Mouse (Mus musculus) hindbrain, embryonic 13.5 days (tissue): ENCODE measurements around the gene Capn8. TPM values are rescaled to one million over a fixed set of nuclear protein-coding genes. Genes with fewer than 3 reads are reported as not detected.
A peak's percentile ranks its signal among the peaks of the same experiment; 100 is the strongest.

Experiments
- ATAC-seq: fragments of 200-750 bp; cut with Nextera tagmentation; 2 replicates; pipeline ENCODE4 v1.8.0; 2017; ENCODE audit warnings: moderate TSS enrichment; ENCODE audit not compliant: low FRiP score
- H3K27ac ChIP-seq: fragments of 300-500 bp; sonication (generic); 2 replicates; pipeline ENCODE4 v1.5.1; 2015; ENCODE audit warnings: inconsistent platforms, mild to moderate bottlenecking, moderate library complexity
- H3K27me3 ChIP-seq: fragments of 300-500 bp; sonication (generic); 2 replicates; pipeline ENCODE4 v1.6.1; 2015; ENCODE audit warnings: mild to moderate bottlenecking, inconsistent platforms
- H3K36me3 ChIP-seq: fragments of 300-500 bp; sonication (generic); 2 replicates; pipeline ENCODE4 v1.6.1; 2015; ENCODE audit warnings: mild to moderate bottlenecking, inconsistent platforms
- H3K4me1 ChIP-seq: fragments of 300-500 bp; sonication (generic); replicated peaks from 2 replicates; pipeline ENCODE4 v1.6.1; 2015; ENCODE audit warnings: inconsistent platforms
- H3K4me2 ChIP-seq: fragments of 300-500 bp; sonication (generic); 2 replicates; pipeline ENCODE4 v1.6.1; 2015; ENCODE audit warnings: inconsistent platforms, mild to moderate bottlenecking, moderate library complexity
- H3K4me3 ChIP-seq: fragments of 300-500 bp; sonication (generic); 2 replicates; pipeline ENCODE4 v1.5.1; 2015; ENCODE audit warnings: mild to moderate bottlenecking, inconsistent platforms
- H3K9ac ChIP-seq: fragments of 300-500 bp; sonication (generic); 2 replicates; pipeline ENCODE4 v1.6.1; 2015; ENCODE audit warnings: mild to moderate bottlenecking, inconsistent platforms
- H3K9me3 ChIP-seq: fragments of 300-500 bp; sonication (generic); 2 replicates; pipeline ENCODE4 v1.6.1; 2016; ENCODE audit warnings: inconsistent platforms
- WGBS: fragments of 180-500 bp; shearing (Covaris S2); methylation state at CpG from one replicate; pipeline ENCODE4 v1.1.7; 2015; 5-methylcytosine and 5-hydroxymethylcytosine counted together
- polyA plus RNA-seq: library from polyadenylated mRNA; unstranded; fragments of >200 nt; fragmentation: Nextera tagmentation; extraction: Ambion mirVana; gene quantifications from 2 replicates; pipeline ENCODE4 v1.2.1, GENCODE M21; 2015

The Capn8 gene
- polyA plus RNA-seq, 1 experiment from 2014 or later: 0.10 TPM

DNA sequence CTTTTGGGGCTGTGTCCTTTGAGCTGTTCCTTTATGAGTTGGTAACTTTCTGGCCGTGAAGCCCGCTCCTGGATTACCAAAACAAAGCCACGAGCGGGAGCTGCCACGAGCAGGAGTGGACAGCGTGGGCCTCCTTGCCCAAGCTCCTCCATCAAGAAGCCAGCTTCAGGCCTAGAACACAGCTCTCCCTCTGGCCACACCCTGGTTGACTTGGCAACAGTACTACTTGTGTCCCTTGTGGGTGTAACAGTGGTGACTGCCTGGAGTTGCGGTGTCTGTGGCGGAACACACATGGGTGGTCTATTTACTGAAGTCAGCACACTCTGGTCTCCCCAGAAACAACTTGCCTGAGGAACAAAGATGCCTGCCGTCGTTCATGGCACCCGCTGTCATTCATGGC lies 104.9 kb downstream of the Capn8 start:
- Histone ChIP-seq H3K4me1 (peaks cover 50% of the 10 kb centered on the region), H3K27ac (no peak overlapping the region), H3K36me3 (no peaks in the 10 kb centered on the region), H3K4me2 (no peak overlapping the region), H3K9ac (no peak overlapping the region), H3K9me3 (no peaks in the 10 kb centered on the region), H3K27me3 (no peaks in the 10 kb centered on the region), H3K4me3 (no peak overlapping the region)
- 72% methylated on average over 11 of the region's 11 CpGs for WGBS
- ATAC-seq: no peak

GRCm38 (mm10) chr1:182670563-182671342 lies 105.9 kb downstream of the Capn8 start:
- Histone ChIP-seq H3K27ac (peak overlapping the region; percentile 52), H3K27me3 (no peaks in the 10 kb centered on the region), H3K9me3 (no peaks in the 10 kb centered on the region), H3K9ac (no peak overlapping the region), H3K4me1 (peaks cover 44% of the 10 kb centered on the region), H3K4me2 (no peak overlapping the region), H3K4me3 (no peak overlapping the region), H3K36me3 (no peaks in the 10 kb centered on the region)
- ATAC-seq: no peak
- 23% methylated on average over 11 of the region's 11 CpGs for WGBS

DNA sequence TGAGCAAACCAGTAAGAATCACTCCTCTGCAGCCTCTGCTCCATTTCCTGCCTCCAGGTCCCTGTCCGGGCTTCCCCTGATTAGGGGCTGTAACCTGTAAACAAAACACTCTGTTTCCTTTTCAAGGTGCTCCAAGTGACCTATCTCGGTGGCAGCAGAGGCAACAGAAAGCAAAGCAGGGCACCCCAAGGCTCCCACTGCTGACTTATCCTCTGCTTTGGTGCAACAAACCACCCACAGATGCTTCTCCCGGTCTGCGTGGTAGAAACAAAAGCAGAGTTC lies 106.5 kb downstream of the Capn8 start:
- Histone ChIP-seq H3K27ac (peak overlapping the region; percentile 52), H3K27me3 (no peaks in the 10 kb centered on the region), H3K9ac (no peak overlapping the region), H3K36me3 (no peaks in the 10 kb centered on the region), H3K4me2 (no peak overlapping the region), H3K4me3 (no peak overlapping the region), H3K9me3 (no peaks in the 10 kb centered on the region), H3K4me1 (peaks cover 39% of the 10 kb centered on the region)
- ATAC-seq: no peak
- WGBS: 43% methylated on average over 4 of the region's 4 CpGs

DNA sequence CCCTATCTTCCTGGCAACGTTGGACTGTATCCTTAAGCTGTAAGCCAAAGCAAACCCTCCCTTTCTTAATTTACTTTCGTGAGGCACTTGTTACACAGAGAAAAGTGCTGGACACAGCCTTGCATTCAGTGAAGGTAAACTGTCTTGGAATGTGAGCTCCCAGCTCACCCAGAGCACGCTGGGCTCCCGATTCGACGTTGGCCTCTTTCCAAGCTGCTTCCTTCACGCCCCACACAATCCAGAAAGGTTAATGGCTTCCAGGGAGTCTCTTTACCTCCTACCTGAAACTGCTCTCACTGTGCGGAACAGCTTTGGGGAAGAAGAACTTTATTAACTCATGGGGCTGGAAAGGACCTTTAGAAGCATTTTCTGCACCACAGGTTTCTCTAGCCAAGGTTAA lies 110.5 kb downstream of the Capn8 start:
- no peaks in the 10 kb centered on the region for H3K36me3 ChIP-seq
- no peak overlapping the region for H3K9ac ChIP-seq
- no peaks in the 10 kb centered on the region for H3K9me3 ChIP-seq
- no peak overlapping the region for H3K4me2 ChIP-seq
- WGBS: 72% methylated on average over 8 of the region's 8 CpGs
- no peaks in the 10 kb centered on the region for H3K27me3 ChIP-seq
- no peak for ATAC-seq
- peaks cover 10% of the 10 kb centered on the region for H3K4me1 ChIP-seq
- no peak overlapping the region for H3K27ac ChIP-seq
- H3K4me3 ChIP-seq: no peak overlapping the region

DNA sequence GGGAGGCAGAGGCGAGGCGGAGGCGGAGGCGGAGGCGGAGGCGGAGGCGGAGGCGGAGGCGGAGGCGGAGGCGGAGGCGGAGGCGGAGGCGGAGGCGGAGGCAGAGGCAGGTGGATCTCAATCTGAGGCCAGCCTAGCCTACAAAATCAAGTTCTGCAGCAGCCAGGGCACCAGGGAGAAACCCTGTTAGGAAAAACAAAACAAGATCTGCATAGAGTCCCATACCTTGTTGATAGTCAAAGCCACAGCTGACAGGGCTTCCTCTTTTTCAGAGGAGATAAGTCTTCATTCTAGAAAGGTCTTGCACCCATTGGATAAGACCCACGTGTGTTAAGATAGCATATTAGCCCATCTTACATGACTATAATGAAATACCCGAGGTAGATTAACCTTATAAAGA lies 113.3 kb downstream of the Capn8 start:
- no peak overlapping the region for H3K4me3 ChIP-seq
- H3K4me2 ChIP-seq: no peak overlapping the region
- ATAC-seq: no peak
- H3K27ac ChIP-seq: no peak overlapping the region
- peaks cover 11% of the 10 kb centered on the region for H3K4me1 ChIP-seq
- 95% methylated on average over 17 of the region's 17 CpGs for WGBS
- no peaks in the 10 kb centered on the region for H3K9me3 ChIP-seq
- H3K27me3 ChIP-seq: no peaks in the 10 kb centered on the region
- no peak overlapping the region for H3K9ac ChIP-seq
- no peaks in the 10 kb centered on the region for H3K36me3 ChIP-seq

GRCm38 (mm10) chr1:182679169-182679568 lies 114.4 kb downstream of the Capn8 start:
- 59% methylated on average over 3 of the region's 3 CpGs for WGBS
- ATAC-seq: no peak
- H3K9me3 ChIP-seq: no peaks in the 10 kb centered on the region
- H3K9ac ChIP-seq: no peak overlapping the region
- H3K4me2 ChIP-seq: no peak overlapping the region
- no peak overlapping the region for H3K27ac ChIP-seq
- no peaks in the 10 kb centered on the region for H3K27me3 ChIP-seq
- H3K4me3 ChIP-seq: no peak overlapping the region
- no peaks in the 10 kb centered on the region for H3K36me3 ChIP-seq
- peaks cover 13% of the 10 kb centered on the region for H3K4me1 ChIP-seq

DNA sequence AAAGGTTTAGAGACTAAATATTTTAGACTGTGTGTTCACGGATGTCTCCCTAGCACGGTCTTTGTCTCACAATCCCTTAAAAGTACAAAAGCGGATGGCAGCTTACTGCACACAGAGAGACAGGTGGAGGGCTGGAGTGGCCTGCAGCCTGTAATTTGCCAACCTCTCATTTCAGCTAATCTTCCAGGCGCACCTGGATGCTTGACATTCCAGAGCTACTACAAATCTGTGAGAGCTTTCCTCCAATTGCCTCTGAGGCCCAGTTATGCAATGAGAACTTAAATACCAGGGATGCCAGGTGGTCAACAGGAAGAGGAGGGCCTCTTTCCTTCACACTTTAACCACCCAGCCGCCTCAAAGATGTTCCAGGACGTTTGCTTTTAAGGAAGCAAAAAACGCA lies 114.8 kb downstream of the Capn8 start:
- peaks cover 13% of the 10 kb centered on the region for H3K4me1 ChIP-seq
- no peaks in the 10 kb centered on the region for H3K36me3 ChIP-seq
- 66% methylated on average over 7 of the region's 7 CpGs for WGBS
- H3K4me2 ChIP-seq: no peak overlapping the region
- no peaks in the 10 kb centered on the region for H3K27me3 ChIP-seq
- no peak for ATAC-seq
- no peak overlapping the region for H3K4me3 ChIP-seq
- H3K27ac ChIP-seq: no peak overlapping the region
- H3K9ac ChIP-seq: no peak overlapping the region
- H3K9me3 ChIP-seq: no peaks in the 10 kb centered on the region

Other genes with a start within 250 kb of the Capn8 start
- 26.9 and 34.0 TPM in 2 replicates for gene Fbxo28, start 223.4 kb upstream of the Capn8 start, polyA plus RNA-seq
- 20.5 and 21.7 TPM in 2 replicates for gene Trp53bp2, start 155.8 kb upstream of the Capn8 start, polyA plus RNA-seq
- gene Capn2, start 47.4 kb upstream of the Capn8 start, polyA plus RNA-seq: 85.0 and 85.8 TPM in 2 replicates
- not detected in 2 replicates for gene Ccdc185, start 184.2 kb downstream of the Capn8 start, polyA plus RNA-seq
- 57.4 and 59.7 TPM in 2 replicates for gene Susd4, start 198.9 kb downstream of the Capn8 start, polyA plus RNA-seq